Mouse (Mus musculus) heart, embryonic 11.5 days (tissue): ENCODE results near the gene Pou2f2. TPM values are rescaled to one million over a fixed set of nuclear protein-coding genes. Genes with fewer than 3 reads are reported as not detected.

ENCODE experiments used
- ATAC-seq: fragments of 200-750 bp; cut with Nextera tagmentation; replicated peaks from 2 replicates; pipeline ENCODE4 v1.8.0; 2017; ENCODE audit warnings: moderate library complexity; ENCODE audit not compliant: insufficient number of reproducible peaks, low FRiP score, low TSS enrichment
- H3K27ac ChIP-seq: fragments of 300-500 bp; sonication (generic); 2 replicates; pipeline ENCODE4 v1.5.1; 2014; ENCODE audit warnings: mild to moderate bottlenecking, low read depth, low read length
- H3K27me3 ChIP-seq: fragments of 300-500 bp; sonication (generic); 2 replicates; pipeline ENCODE4 v1.6.1; 2014; ENCODE audit warnings: mild to moderate bottlenecking, low read length, mixed read lengths; ENCODE audit not compliant: control insufficient read depth, insufficient read depth
- H3K36me3 ChIP-seq: fragments of 300-500 bp; sonication (generic); 2 replicates; pipeline ENCODE4 v1.6.1; 2014; ENCODE audit warnings: mild to moderate bottlenecking, low read length, moderate library complexity, mixed read lengths; ENCODE audit not compliant: control insufficient read depth, insufficient read depth
- H3K4me1 ChIP-seq: fragments of 300-500 bp; sonication (generic); 2 replicates; pipeline ENCODE4 v1.6.1; 2014; ENCODE audit warnings: low read length; ENCODE audit not compliant: control insufficient read depth, insufficient read depth
- H3K4me2 ChIP-seq: fragments of 300-500 bp; sonication (generic); 2 replicates; pipeline ENCODE4 v1.6.1; 2014; ENCODE audit warnings: mild to moderate bottlenecking, moderate library complexity
- H3K4me3 ChIP-seq: fragments of 300-500 bp; sonication (generic); 2 replicates; pipeline ENCODE4 v1.5.1; 2014; ENCODE audit warnings: low read depth, low read length
- H3K9ac ChIP-seq: fragments of 300-500 bp; sonication (generic); 2 replicates; pipeline ENCODE4 v1.6.1; 2014; ENCODE audit warnings: mild to moderate bottlenecking, low read depth, low read length, moderate library complexity
- H3K9me3 ChIP-seq: fragments of 300-500 bp; sonication (generic); replicated peaks from 2 replicates; pipeline ENCODE4 v1.6.1; 2016; ENCODE audit warnings: low read length; ENCODE audit not compliant: control insufficient read depth
- WGBS: fragments of 180-500 bp; shearing (Covaris S2); extraction: QIAGEN DNeasy Blood & Tissue Kit; methylation state at CpG from one replicate; pipeline ENCODE4 v1.1.7; 2014; ENCODE audit not compliant: insufficient replicate concordance; 5-methylcytosine and 5-hydroxymethylcytosine counted together
- polyA plus RNA-seq: library from polyadenylated mRNA; unstranded; fragments of >200 nt; fragmentation: Nextera tagmentation; extraction: Ambion mirVana; gene quantifications from 2 replicates; pipeline ENCODE4 v1.2.1, GENCODE M21; 2014

Gene Pou2f2
- polyA plus RNA-seq, 1 experiment from 2014 or later = 0.83 TPM

- H3K9me3 ChIP-seq = no peaks in the 10 kb centered on the region
- peaks cover 57% of the 10 kb centered on the region for H3K27me3 ChIP-seq
- no peak for ATAC-seq
- 77% methylated on average over 6 of the region's 6 CpGs for WGBS
- H3K4me3 ChIP-seq = no peak overlapping the region
- H3K9ac ChIP-seq = no peak overlapping the region
- H3K27ac ChIP-seq = no peak overlapping the region
- H3K4me1 ChIP-seq = no peaks in the 10 kb centered on the region
- H3K36me3 ChIP-seq = no peaks in the 10 kb centered on the region
- no peak overlapping the region for H3K4me2 ChIP-seq
Measured at GRCm38 (mm10) chr7:25184091-25184490, 4.6 kb upstream of the Pou2f2 start.

- 0 out of 2 replicates have a peak overlapping the region, but pooled peaks have one; percentile 1 for H3K4me3 ChIP-seq
- 8% methylated on average over 21 of the region's 21 CpGs for WGBS
Measured at GRCm38 (mm10) chr7:25181814-25182213, 2.3 kb upstream of the Pou2f2 start.

GRCm38 (mm10) chr7:25181331-25181790 is 1.8 kb upstream of the Pou2f2 start:
- 1% methylated on average over 15 of the region's 15 CpGs for WGBS
- peaks cover 84% of the 10 kb centered on the region for H3K27me3 ChIP-seq
- no peak for ATAC-seq

More at GRCm38 (mm10) chr7:25181814-25182213, 2.3 kb upstream of the Pou2f2 start:
- H3K36me3 ChIP-seq = no peaks in the 10 kb centered on the region
- no peak overlapping the region for H3K9ac ChIP-seq
- peaks cover 79% of the 10 kb centered on the region for H3K27me3 ChIP-seq
- H3K27ac ChIP-seq = no peak overlapping the region
- H3K9me3 ChIP-seq = no peaks in the 10 kb centered on the region
- peaks cover 8% of the 10 kb centered on the region; the same call in 1 of the 2 replicates for H3K4me1 ChIP-seq
- no peak for ATAC-seq
- peak overlapping the region; percentile 48 for H3K4me2 ChIP-seq

GRCm38 (mm10) chr7:25180512-25180911 is 986 bp upstream of the Pou2f2 start:
- H3K27ac ChIP-seq = no peak overlapping the region
- no peak overlapping the region for H3K4me3 ChIP-seq
- 7% methylated on average over 6 of the region's 6 CpGs for WGBS
- no peak overlapping the region for H3K4me2 ChIP-seq
- no peaks in the 10 kb centered on the region for H3K36me3 ChIP-seq
- no peak overlapping the region for H3K9ac ChIP-seq
- H3K9me3 ChIP-seq = no peaks in the 10 kb centered on the region
- H3K27me3 ChIP-seq = peaks cover 89% of the 10 kb centered on the region
- H3K4me1 ChIP-seq = peaks cover 8% of the 10 kb centered on the region; the same call in 1 of the 2 replicates
- ATAC-seq = no peak

More at GRCm38 (mm10) chr7:25181331-25181790, 1.8 kb upstream of the Pou2f2 start:
- no peaks in the 10 kb centered on the region for H3K36me3 ChIP-seq
- H3K4me3 ChIP-seq = 0 out of 2 replicates have a peak overlapping the region, but pooled peaks have one; percentile 1
- H3K9me3 ChIP-seq = no peaks in the 10 kb centered on the region
- peak overlapping the region; percentile 48 for H3K4me2 ChIP-seq
- no peak overlapping the region for H3K27ac ChIP-seq
- peaks cover 8% of the 10 kb centered on the region; the same call in 1 of the 2 replicates for H3K4me1 ChIP-seq
- H3K9ac ChIP-seq = no peak overlapping the region

GRCm38 (mm10) chr7:25178787-25179605 is 530 bp downstream of the Pou2f2 start:
- H3K9ac ChIP-seq = no peak overlapping the region
- H3K27me3 ChIP-seq = peaks cover 93% of the 10 kb centered on the region
- H3K27ac ChIP-seq = no peak overlapping the region
- WGBS = 1% methylated on average over 56 of the region's 56 CpGs
- ATAC-seq = no peak
- H3K4me2 ChIP-seq = peak overlapping the region; percentile 83
- peaks cover 8% of the 10 kb centered on the region; the same call in 1 of the 2 replicates for H3K4me1 ChIP-seq
- H3K9me3 ChIP-seq = no peaks in the 10 kb centered on the region
- no peaks in the 10 kb centered on the region for H3K36me3 ChIP-seq
- peak overlapping the region; percentile 48 for H3K4me3 ChIP-seq

- Histone ChIP-seq H3K27me3 (peaks cover 92% of the 10 kb centered on the region), H3K27ac (no peak overlapping the region), H3K4me1 (peaks cover 8% of the 10 kb centered on the region; the same call in 1 of the 2 replicates), H3K9ac (no peak overlapping the region), H3K4me3 (peak overlapping the region; percentile 48), H3K9me3 (no peaks in the 10 kb centered on the region), H3K4me2 (peak overlapping the region; percentile 83), H3K36me3 (no peaks in the 10 kb centered on the region)
- ATAC-seq = no peak
- WGBS = under 1% methylated on average over 17 of the region's 17 CpGs
Measured at GRCm38 (mm10) chr7:25178317-25178716, 1.2 kb downstream of the Pou2f2 start.

GRCm38 (mm10) chr7:25174343-25174742 is 5.2 kb downstream of the Pou2f2 start:
- Histone ChIP-seq H3K36me3 (no peaks in the 10 kb centered on the region), H3K4me2 (no peak overlapping the region), H3K27ac (no peak overlapping the region), H3K4me1 (peaks cover 8% of the 10 kb centered on the region; the same call in 1 of the 2 replicates), H3K4me3 (no peak overlapping the region), H3K9me3 (no peaks in the 10 kb centered on the region), H3K9ac (no peak overlapping the region), H3K27me3 (peaks cover 60% of the 10 kb centered on the region)
- WGBS = 56% methylated on average over 11 of the region's 11 CpGs
- ATAC-seq = no peak

- ATAC-seq = no peak
- Histone ChIP-seq H3K36me3 (no peaks in the 10 kb centered on the region), H3K27ac (no peak overlapping the region), H3K4me1 (no peaks in the 10 kb centered on the region), H3K4me3 (no peak overlapping the region), H3K4me2 (no peak overlapping the region), H3K27me3 (peaks cover 48% of the 10 kb centered on the region), H3K9me3 (no peaks in the 10 kb centered on the region), H3K9ac (no peak overlapping the region)
- 45% methylated on average over 5 of the region's 5 CpGs for WGBS
Measured at GRCm38 (mm10) chr7:25172669-25173068, 6.9 kb downstream of the Pou2f2 start.
